Mouse (Mus musculus) liver, postnatal 0 days (tissue): ENCODE data around the gene Gpat2. TPM values are rescaled to one million over a fixed set of nuclear protein-coding genes. Genes with fewer than 3 reads are reported as not detected.

Experiments
- ATAC-seq: fragments of 200-750 bp; cut with Nextera tagmentation; 2 replicates; pipeline ENCODE4 v1.8.0; 2017; ENCODE audit warnings: mild to moderate bottlenecking, moderate library complexity
- DNase-seq: peaks from one replicate; pipeline ENCODE4 v3.0.0-alpha.2; 2016
- H3K27ac ChIP-seq: fragments of 300-500 bp; sonication (generic); 2 replicates; pipeline ENCODE4 v1.5.1; 2014; ENCODE audit warnings: antibody characterized with exemption, moderate library complexity, mild to moderate bottlenecking, low read depth
- H3K27me3 ChIP-seq: fragments of 300-500 bp; sonication (generic); 2 replicates; pipeline ENCODE4 v1.6.1; 2014; ENCODE audit warnings: low read length, control low read depth, mixed read lengths; ENCODE audit not compliant: insufficient read depth
- H3K36me3 ChIP-seq: fragments of 300-500 bp; sonication (generic); replicated peaks from 2 replicates; pipeline ENCODE4 v1.6.1; 2014; ENCODE audit warnings: mild to moderate bottlenecking, control low read depth, low read length, moderate library complexity, mixed read lengths; ENCODE audit not compliant: insufficient read depth
- H3K4me1 ChIP-seq: fragments of 300-500 bp; sonication (generic); 2 replicates; pipeline ENCODE4 v1.6.1; 2014; ENCODE audit warnings: antibody characterized with exemption, mild to moderate bottlenecking, control low read depth; ENCODE audit not compliant: insufficient read depth
- H3K4me2 ChIP-seq: fragments of 300-500 bp; sonication (generic); 2 replicates; pipeline ENCODE4 v1.6.1; 2014; ENCODE audit warnings: low read depth, mild to moderate bottlenecking, low read length, moderate library complexity, mixed read lengths
- H3K4me3 ChIP-seq: fragments of 300-500 bp; sonication (generic); 2 replicates; pipeline ENCODE4 v1.5.1; 2014; ENCODE audit warnings: low read depth, low read length
- H3K9ac ChIP-seq: fragments of 300-500 bp; sonication (generic); replicated peaks from 2 replicates; pipeline ENCODE4 v1.6.1; 2014; ENCODE audit warnings: mild to moderate bottlenecking, moderate library complexity
- H3K9me3 ChIP-seq: fragments of 300-500 bp; sonication (generic); 2 replicates; pipeline ENCODE4 v1.6.1; 2016; ENCODE audit warnings: mild to moderate bottlenecking, control low read depth, low read length, mixed read lengths
- CTCF ChIP-seq: sonication (generic); IDR thresholded peaks from 2 replicates; pipeline ENCODE4 v1.5.1; 2016; ENCODE audit warnings: antibody characterized with exemption, low read depth
- EP300 ChIP-seq: IDR thresholded peaks from 2 replicates; pipeline ENCODE4 v1.6.1; 2016; ENCODE audit warnings: antibody characterized with exemption, low read depth, mild to moderate bottlenecking
- WGBS: fragments of 180-500 bp; shearing (Covaris S2); extraction: QIAGEN DNeasy Blood & Tissue Kit; methylation state at CpG from one replicate; pipeline ENCODE4 v1.1.7; 2014; ENCODE audit not compliant: insufficient replicate concordance; 5-methylcytosine and 5-hydroxymethylcytosine counted together
- polyA plus RNA-seq: library from polyadenylated mRNA; unstranded; fragments of >200 nt; fragmentation: Nextera tagmentation; extraction: Ambion mirVana; gene quantifications from 2 replicates; pipeline ENCODE4 v1.2.1, GENCODE M21; 2015

The Gpat2 gene
- polyA plus RNA-seq, 1 experiment from 2014 or later, result 0.46 TPM

- no peak overlapping the region for H3K4me2 ChIP-seq
- DNase-seq (no peak), ATAC-seq (peak; percentile 48)
- H3K27me3 ChIP-seq, result 0 out of 2 replicates have a peak, but pooled peaks cover 2% of the 10 kb centered on the region
- H3K9ac ChIP-seq, result no peak overlapping the region
- no peak overlapping the region for H3K27ac ChIP-seq
- H3K36me3 ChIP-seq, result no peaks in the 10 kb centered on the region
- no peaks in the 10 kb centered on the region for H3K9me3 ChIP-seq
- peak; percentile 53; the same call in 1 of the 2 replicates for TF ChIP-seq EP300
- no peak for TF ChIP-seq CTCF
- peaks cover 11% of the 10 kb centered on the region for H3K4me1 ChIP-seq
- no peak overlapping the region for H3K4me3 ChIP-seq
- WGBS, result 7% methylated on average over 6 of the region's 6 CpGs
Observed at GRCm38 (mm10) chr2:127451748-127452147, 26.7 kb downstream of the Gpat2 start.

GRCm38 (mm10) chr2:127453141-127453540, 28.1 kb downstream of the Gpat2 start:
- TF ChIP-seq CTCF (no peak), EP300 (no peak)
- peaks cover 11% of the 10 kb centered on the region for H3K4me1 ChIP-seq
- no peaks in the 10 kb centered on the region for H3K9me3 ChIP-seq
- no peak for DNase-seq
- ATAC-seq, result no peak
- no peak overlapping the region for H3K27ac ChIP-seq
- H3K9ac ChIP-seq, result no peak overlapping the region
- 0 out of 2 replicates have a peak, but pooled peaks cover 2% of the 10 kb centered on the region for H3K27me3 ChIP-seq
- 75% methylated on average over 9 of the region's 9 CpGs for WGBS
- no peak overlapping the region for H3K4me2 ChIP-seq
- no peak overlapping the region for H3K4me3 ChIP-seq
- H3K36me3 ChIP-seq, result no peaks in the 10 kb centered on the region

GRCm38 (mm10) chr2:127453764-127454163, 28.8 kb downstream of the Gpat2 start:
- ATAC-seq (peak; percentile 70), DNase-seq (peak; percentile 81)
- no peak overlapping the region for H3K9ac ChIP-seq
- H3K27ac ChIP-seq, result no peak overlapping the region
- TF ChIP-seq CTCF, result peak; percentile 97
- no peak for TF ChIP-seq EP300
- WGBS, result 5% methylated on average over 5 of the region's 5 CpGs
- H3K36me3 ChIP-seq, result no peaks in the 10 kb centered on the region
- no peaks in the 10 kb centered on the region for H3K9me3 ChIP-seq
- H3K4me3 ChIP-seq, result no peak overlapping the region
- peaks cover 11% of the 10 kb centered on the region for H3K4me1 ChIP-seq
- no peak overlapping the region for H3K4me2 ChIP-seq
- 0 out of 2 replicates have a peak, but pooled peaks cover 2% of the 10 kb centered on the region for H3K27me3 ChIP-seq

GRCm38 (mm10) chr2:127459341-127459740, 34.3 kb downstream of the Gpat2 start:
- Histone ChIP-seq H3K9ac (no peak overlapping the region), H3K27ac (no peak overlapping the region), H3K4me3 (no peak overlapping the region), H3K9me3 (no peaks in the 10 kb centered on the region), H3K27me3 (0 out of 2 replicates have a peak, but pooled peaks cover 3% of the 10 kb centered on the region), H3K4me1 (no peaks in the 10 kb centered on the region), H3K36me3 (no peaks in the 10 kb centered on the region), H3K4me2 (no peak overlapping the region)
- DNase-seq (no peak), ATAC-seq (no peak)
- WGBS, result 81% methylated on average over 2 of the region's 2 CpGs
- TF ChIP-seq CTCF, result no peak
- TF ChIP-seq EP300, result no peak

GRCm38 (mm10) chr2:127461351-127461750, 36.4 kb downstream of the Gpat2 start:
- Histone ChIP-seq H3K27ac (no peak overlapping the region), H3K4me1 (no peaks in the 10 kb centered on the region), H3K4me2 (no peak overlapping the region), H3K36me3 (no peaks in the 10 kb centered on the region), H3K4me3 (no peak overlapping the region), H3K9ac (no peak overlapping the region), H3K9me3 (no peaks in the 10 kb centered on the region), H3K27me3 (0 out of 2 replicates have a peak, but pooled peaks cover 3% of the 10 kb centered on the region)
- TF ChIP-seq EP300 (no peak), CTCF (no peak)
- DNase-seq (no peak), ATAC-seq (no peak)
- WGBS, result 50% methylated on average over 9 of the region's 9 CpGs

- WGBS, result 13% methylated on average over 8 of the region's 8 CpGs
- H3K36me3 ChIP-seq, result no peaks in the 10 kb centered on the region
- no peaks in the 10 kb centered on the region for H3K9me3 ChIP-seq
- DNase-seq (peak; percentile 67), ATAC-seq (peak; percentile 62; the same call in 1 of the 2 replicates)
- TF ChIP-seq CTCF, result peak; percentile 92
- no peak for TF ChIP-seq EP300
- 0 out of 2 replicates have a peak, but pooled peaks cover 3% of the 10 kb centered on the region for H3K27me3 ChIP-seq
- H3K27ac ChIP-seq, result no peak overlapping the region
- no peak overlapping the region for H3K9ac ChIP-seq
- no peak overlapping the region for H3K4me3 ChIP-seq
- no peak overlapping the region for H3K4me2 ChIP-seq
- no peaks in the 10 kb centered on the region for H3K4me1 ChIP-seq
Observed at GRCm38 (mm10) chr2:127462314-127462713, 37.3 kb downstream of the Gpat2 start.

GRCm38 (mm10) chr2:127470183-127470582, 45.2 kb downstream of the Gpat2 start:
- no peak for TF ChIP-seq CTCF
- TF ChIP-seq EP300, result no peak
- no peaks in the 10 kb centered on the region for H3K36me3 ChIP-seq
- H3K27ac ChIP-seq, result no peak overlapping the region
- H3K9me3 ChIP-seq, result no peaks in the 10 kb centered on the region
- no peaks in the 10 kb centered on the region for H3K27me3 ChIP-seq
- H3K4me2 ChIP-seq, result no peak overlapping the region
- DNase-seq (no peak), ATAC-seq (no peak)
- no peak overlapping the region for H3K4me3 ChIP-seq
- no peak overlapping the region for H3K9ac ChIP-seq
- WGBS, result 78% methylated on average over 5 of the region's 5 CpGs
- no peaks in the 10 kb centered on the region for H3K4me1 ChIP-seq
